Mouse (Mus musculus) embryo, embryonic 10.5 days (tissue): Measurements from ENCODE around the gene Psmd8.
A peak's percentile ranks its signal among the peaks of the same experiment; 100 is the strongest.

Source experiments
- DNase-seq: peaks from one replicate; pipeline ENCODE4 v3.0.0-alpha.2; 2015; ENCODE audit warnings: low spot score

The Psmd8 gene

GRCm38 (mm10) chr7:29134693-29135386, 45.7 kb downstream of the Psmd8 start, which contains the start of gene Rasgrp4:
Gene Rasgrp4, plus strand, starts transcription at chr7:29134851.
- DNase-seq, result peak; percentile 61

DNA sequence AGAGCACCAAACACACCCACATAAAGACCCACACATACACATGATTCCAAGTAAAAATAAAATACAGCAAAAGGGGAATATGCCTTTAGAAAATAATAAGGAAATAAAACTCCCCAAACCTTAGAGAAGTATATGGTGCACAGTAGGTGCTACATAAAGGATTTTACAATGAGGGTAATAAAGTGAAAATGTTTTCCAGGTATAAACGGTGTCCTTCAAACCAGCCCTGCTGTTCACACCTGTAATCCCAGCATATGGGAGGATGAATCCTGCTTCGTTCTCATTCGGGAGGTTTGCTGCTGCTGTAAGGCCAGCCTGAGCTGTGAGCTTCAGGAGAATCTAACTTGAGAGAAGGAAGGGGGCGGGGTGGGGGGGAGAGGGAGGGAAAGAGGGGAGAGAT, 46.3 kb downstream of the Psmd8 start:
- peak; percentile 32 for DNase-seq

DNA sequence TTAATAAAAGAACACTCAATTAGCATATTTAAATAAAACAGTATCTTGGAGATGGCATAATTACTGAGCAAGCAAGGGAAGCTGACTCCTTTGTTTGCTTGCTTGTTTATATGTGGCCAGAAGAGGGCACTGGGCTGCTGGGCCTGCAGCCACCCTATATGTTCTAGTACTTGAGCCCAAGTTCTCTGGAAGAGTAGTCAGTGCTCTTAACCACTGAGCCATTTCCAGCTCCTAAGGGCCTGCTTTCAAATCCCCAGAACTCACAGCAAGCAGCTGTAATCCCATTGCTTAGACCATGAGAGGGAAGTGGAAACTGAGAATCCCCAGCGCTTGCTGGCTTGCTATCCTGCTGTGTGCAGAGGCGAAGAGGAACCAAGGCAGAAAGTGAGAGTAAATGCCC, 51.8 kb downstream of the Psmd8 start:
- peak; percentile 33 for DNase-seq

- DNase-seq, result peak; percentile 86
These were observed 54.2 kb downstream of the Psmd8 start for GRCm38 (mm10) chr7:29126173-29126915.

GRCm38 (mm10) chr7:29124970-29125369, 55.5 kb downstream of the Psmd8 start, which contains the start of gene Ryr1:
Gene Ryr1, minus strand, starts transcription at chr7:29125179.
- DNase-seq, result peak; percentile 88
